Mouse (Mus musculus): Measurements from ENCODE around the gene Flywch2.
A peak's percentile ranks its signal among the peaks of the same experiment; 100 is the strongest.

DNA sequence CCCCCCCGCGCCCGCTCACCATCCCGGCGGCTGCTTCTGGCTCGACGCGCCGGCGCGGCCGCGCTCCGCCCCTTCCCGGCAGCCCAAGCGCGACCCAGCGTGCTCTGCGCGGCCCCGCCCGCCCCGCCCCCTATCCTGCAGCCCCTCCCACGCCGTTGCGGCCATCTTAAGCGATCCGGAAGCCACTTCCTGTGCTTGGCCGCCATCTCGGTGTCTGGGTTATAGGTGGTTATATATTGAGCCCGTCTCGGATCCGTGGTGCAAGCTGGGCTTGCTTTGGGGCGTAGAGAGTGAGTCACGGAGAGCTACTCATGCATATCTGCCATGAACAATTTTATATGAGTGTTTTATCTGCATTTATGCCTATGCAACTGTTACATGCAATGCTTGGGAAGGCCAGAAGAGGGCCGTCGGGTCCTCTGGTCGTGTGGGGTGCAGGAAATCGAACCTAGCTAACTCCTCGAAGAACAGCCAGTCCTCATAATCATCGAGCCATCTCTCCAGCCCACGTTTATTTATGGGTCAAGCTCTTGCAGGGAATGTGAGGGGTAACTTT lies 43.3 kb upstream of the Flywch2 start, which contains the start of gene Elob:
- peak; percentile 30 for TF ChIP-seq POLR2A (IDR thresholded peaks at IDR 0.05; ENCODE audit: low read depth, low read length)
- TF ChIP-seq CTCF (conservative IDR thresholded peaks at IDR 0.05; ENCODE audit: insufficient read depth, insufficient read length, low read depth, low read length): peak; percentile 63
